Mouse (Mus musculus) C2C12 (cell line): ENCODE data around the gene Rhou. TPM values are rescaled to one million over a fixed set of nuclear protein-coding genes. Genes with fewer than 3 reads are reported as not detected.

Experiments used
- H3K27me3 ChIP-seq: one replicate; pipeline ENCODE4 v1.6.1; 2011; ENCODE audit not compliant: control insufficient read depth, insufficient read depth, insufficient read length
- H3K36me3 ChIP-seq: one replicate; pipeline ENCODE4 v1.6.1; 2011; ENCODE audit not compliant: control insufficient read depth, insufficient read depth
- H3K4me3 ChIP-seq: one replicate; pipeline ENCODE4 v1.5.1; 2011; ENCODE audit warnings: mild to moderate bottlenecking, control low read depth; ENCODE audit not compliant: poor library complexity, insufficient read depth, severe bottlenecking
- H3K79me2 ChIP-seq: one replicate; pipeline ENCODE4 v1.6.1; 2011; ENCODE audit not compliant: control insufficient read depth, insufficient read depth
- H3K79me3 ChIP-seq: one replicate; pipeline ENCODE4 v1.6.1; 2011; ENCODE audit warnings: low read depth, control low read depth
- H3ac ChIP-seq: one replicate; pipeline ENCODE3; 2011; ENCODE audit warnings: low read depth; ENCODE audit not compliant: control insufficient read depth, insufficient read length
- CEBPB ChIP-seq: IDR thresholded peaks from one replicate; pipeline ENCODE4 v1.6.1; 2011; ENCODE audit warnings: low read depth, mild to moderate bottlenecking, control low read depth, moderate library complexity
- CTCF ChIP-seq: IDR thresholded peaks from one replicate; pipeline ENCODE4 v1.5.1; 2011; ENCODE audit not compliant: control insufficient read depth, insufficient read depth, insufficient read length
- FOSL1 ChIP-seq: IDR thresholded peaks from one replicate; pipeline ENCODE4 v1.8.0; 2011; ENCODE audit warnings: mild to moderate bottlenecking, low read length; ENCODE audit not compliant: poor library complexity, insufficient read depth, severe bottlenecking
- MAX ChIP-seq: IDR thresholded peaks from one replicate; pipeline ENCODE4 v1.6.1; 2011; ENCODE audit warnings: mild to moderate bottlenecking, control low read depth
- MYOD1 ChIP-seq: IDR thresholded peaks from one replicate; pipeline ENCODE4 v1.6.1; 2011; ENCODE audit warnings: low read depth; ENCODE audit not compliant: control insufficient read depth, insufficient read length
- MYOG ChIP-seq: IDR thresholded peaks from one replicate; pipeline ENCODE4 v1.6.1; 2011; ENCODE audit not compliant: control insufficient read depth, insufficient read length; ENCODE audit errors: extremely low read depth
- USF1 ChIP-seq: IDR thresholded peaks from one replicate; pipeline ENCODE4 v1.6.1; 2011; ENCODE audit warnings: low read depth, mild to moderate bottlenecking, control low read depth, moderate library complexity
- polyA plus RNA-seq: library from polyadenylated mRNA; unstranded; fragments of >200 nt; fragmentation: generic; extraction: Trizol; gene quantifications from one replicate; pipeline ENCODE4 v1.2.1, GENCODE M21; 2012; ENCODE audit warnings: missing spikeins

Rhou gene
- polyA plus RNA-seq, 1 experiment = 22.7 TPM

DNA sequence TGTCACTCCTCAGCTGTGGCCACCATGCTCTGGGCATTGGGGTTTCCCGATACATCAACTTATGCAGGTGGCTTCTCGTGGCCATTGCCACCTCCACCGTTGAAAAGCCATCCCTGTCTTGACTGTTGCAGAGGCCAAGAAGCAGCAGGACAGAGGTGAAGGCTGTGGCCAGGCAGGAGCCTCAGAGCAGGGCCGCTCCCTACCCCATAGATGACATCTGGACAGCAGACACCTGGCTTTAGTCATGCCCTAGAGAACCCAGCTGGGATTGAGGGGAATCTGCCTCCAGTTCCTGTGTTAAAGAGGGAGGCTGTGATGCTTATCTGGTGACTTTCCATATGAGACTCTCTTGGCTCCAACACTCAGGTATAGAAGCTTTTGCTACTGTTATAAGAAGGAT, 24.7 kb downstream of the Rhou start:
- Histone ChIP-seq H3ac (no peak overlapping the region), H3K27me3 (no peaks in the 10 kb centered on the region), H3K79me2 (no peaks in the 10 kb centered on the region), H3K36me3 (no peaks in the 10 kb centered on the region), H3K79me3 (no peaks in the 10 kb centered on the region), H3K4me3 (no peak overlapping the region)
- TF ChIP-seq CEBPB (no peak), USF1 (no peak), MYOD1 (no peak), MAX (no peak), CTCF (no peak), FOSL1 (no peak), MYOG (no peak)

GRCm38 (mm10) chr8:123682073-123682761, 28.5 kb downstream of the Rhou start:
- no peaks in the 10 kb centered on the region for H3K27me3 ChIP-seq
- H3K79me3 ChIP-seq = no peaks in the 10 kb centered on the region
- H3ac ChIP-seq = no peak overlapping the region
- no peak overlapping the region for H3K4me3 ChIP-seq
- TF ChIP-seq CTCF (no peak), FOSL1 (no peak), MYOG (no peak), MAX (no peak), MYOD1 (no peak), CEBPB (no peak), USF1 (no peak)
- no peaks in the 10 kb centered on the region for H3K36me3 ChIP-seq
- no peaks in the 10 kb centered on the region for H3K79me2 ChIP-seq

DNA sequence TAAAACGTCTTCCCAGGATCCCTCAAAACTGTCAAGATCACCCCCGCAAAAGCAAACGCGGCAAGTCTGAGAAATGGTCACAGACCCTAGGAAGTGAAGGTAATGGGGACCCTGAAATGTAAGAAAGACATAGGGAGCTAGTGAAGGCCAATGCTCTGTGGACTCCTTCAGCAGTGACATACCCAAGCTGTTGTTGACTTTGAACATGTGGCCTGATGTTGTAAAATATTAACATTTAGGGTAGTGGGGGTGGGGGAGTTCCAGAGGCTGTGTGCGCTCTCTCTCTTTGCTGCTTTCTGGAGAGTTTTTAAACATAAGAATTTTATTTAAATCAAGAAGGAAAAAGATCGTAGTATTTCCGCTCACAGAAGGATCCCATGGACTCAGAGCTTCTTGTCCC, 29.6 kb downstream of the Rhou start:
- Histone ChIP-seq H3K79me2 (no peaks in the 10 kb centered on the region), H3K36me3 (no peaks in the 10 kb centered on the region), H3K79me3 (no peaks in the 10 kb centered on the region), H3K27me3 (no peaks in the 10 kb centered on the region), H3ac (no peak overlapping the region), H3K4me3 (no peak overlapping the region)
- TF ChIP-seq MAX (no peak), MYOD1 (no peak), CTCF (no peak), USF1 (no peak)

DNA sequence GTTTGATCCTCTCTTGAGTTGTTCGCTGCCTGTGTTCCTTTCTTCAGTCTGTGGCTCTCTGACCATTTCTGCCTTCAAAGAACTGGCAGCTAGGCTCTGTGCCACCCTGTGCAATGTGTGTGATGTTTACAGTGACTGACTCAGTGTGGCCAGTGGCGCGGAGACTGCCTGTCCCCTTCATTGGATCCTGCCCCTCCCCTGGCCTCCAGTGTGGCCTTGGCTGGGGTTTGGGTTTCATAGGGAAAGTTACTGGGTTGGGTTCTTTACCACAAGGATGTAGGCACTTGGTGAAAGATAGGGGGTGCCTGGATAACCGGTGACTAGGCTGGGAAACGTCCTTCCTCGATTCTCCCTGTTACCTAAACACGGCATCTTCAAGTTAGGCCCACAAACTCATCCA, 31.1 kb downstream of the Rhou start:
- H3K27me3 ChIP-seq = no peaks in the 10 kb centered on the region
- H3ac ChIP-seq = no peak overlapping the region
- H3K36me3 ChIP-seq = no peaks in the 10 kb centered on the region
- TF ChIP-seq MAX (peak; percentile 30), FOSL1 (no peak)
- no peaks in the 10 kb centered on the region for H3K79me2 ChIP-seq
- H3K79me3 ChIP-seq = no peaks in the 10 kb centered on the region
- H3K4me3 ChIP-seq = no peak overlapping the region

- no peaks in the 10 kb centered on the region for H3K79me2 ChIP-seq
- TF ChIP-seq MYOD1 (no peak), CTCF (no peak), USF1 (no peak), MYOG (no peak), CEBPB (no peak)
Observed at GRCm38 (mm10) chr8:123685477-123685876, 31.7 kb downstream of the Rhou start.

DNA sequence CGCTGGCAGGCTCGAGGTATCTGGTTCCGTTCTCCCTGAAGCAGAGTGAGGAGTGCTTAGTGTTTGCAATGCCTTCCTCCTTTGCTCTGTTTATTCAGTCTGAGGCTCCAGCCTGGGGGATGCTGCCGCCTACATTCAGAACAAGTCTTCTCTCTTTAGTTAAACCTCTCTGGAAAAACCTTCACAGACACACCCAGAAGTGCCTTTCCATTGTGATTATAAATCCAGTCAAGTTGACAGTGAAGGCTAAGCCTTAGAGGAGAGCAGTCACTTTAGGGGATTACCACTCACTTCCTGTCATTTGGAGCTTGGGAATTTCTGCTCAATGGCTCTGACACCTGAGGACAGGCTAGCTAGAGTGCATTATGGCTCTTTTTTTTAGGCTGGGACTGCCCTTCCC, 34.1 kb downstream of the Rhou start:
- Histone ChIP-seq H3K79me3 (no peaks in the 10 kb centered on the region), H3ac (no peak overlapping the region), H3K36me3 (no peaks in the 10 kb centered on the region), H3K4me3 (no peak overlapping the region), H3K79me2 (no peaks in the 10 kb centered on the region), H3K27me3 (no peaks in the 10 kb centered on the region)
- TF ChIP-seq FOSL1 (no peak), CTCF (no peak), MYOG (no peak), MAX (no peak), MYOD1 (no peak), USF1 (no peak)

More at GRCm38 (mm10) chr8:123685477-123685876, 31.7 kb downstream of the Rhou start:
- H3K27me3 ChIP-seq = no peaks in the 10 kb centered on the region
- no peak overlapping the region for H3K4me3 ChIP-seq
- no peak overlapping the region for H3ac ChIP-seq
- no peaks in the 10 kb centered on the region for H3K79me3 ChIP-seq
- no peaks in the 10 kb centered on the region for H3K36me3 ChIP-seq
